Mouse (Mus musculus) forebrain, embryonic 15.5 days (tissue): ENCODE data around the gene Mpv17l2. TPM values are rescaled to one million over a fixed set of nuclear protein-coding genes. Genes with fewer than 3 reads are reported as not detected.

ENCODE experiments used
- ATAC-seq: fragments of 200-750 bp; cut with Nextera tagmentation; replicated peaks from 2 replicates; pipeline ENCODE4 v1.8.0; 2017; ENCODE audit warnings: mild to moderate bottlenecking, moderate TSS enrichment, moderate library complexity
- H3K27ac ChIP-seq: fragments of 300-500 bp; sonication (generic); replicated peaks from 2 replicates; pipeline ENCODE4 v1.5.1; 2015; ENCODE audit warnings: mild to moderate bottlenecking, inconsistent platforms
- H3K27me3 ChIP-seq: fragments of 300-500 bp; sonication (generic); 2 replicates; pipeline ENCODE4 v1.6.1; 2015; ENCODE audit warnings: inconsistent platforms
- H3K36me3 ChIP-seq: fragments of 300-500 bp; sonication (generic); 2 replicates; pipeline ENCODE4 v1.6.1; 2015; ENCODE audit warnings: mild to moderate bottlenecking, inconsistent platforms
- H3K4me1 ChIP-seq: fragments of 300-500 bp; sonication (generic); 2 replicates; pipeline ENCODE4 v1.6.1; 2015; ENCODE audit warnings: inconsistent platforms
- H3K4me2 ChIP-seq: fragments of 300-500 bp; sonication (generic); replicated peaks from 2 replicates; pipeline ENCODE4 v1.6.1; 2015; ENCODE audit warnings: mild to moderate bottlenecking, inconsistent platforms
- H3K4me3 ChIP-seq: fragments of 300-500 bp; sonication (generic); 2 replicates; pipeline ENCODE4 v1.5.1; 2015; ENCODE audit warnings: mild to moderate bottlenecking, inconsistent platforms
- H3K9ac ChIP-seq: fragments of 300-500 bp; sonication (generic); replicated peaks from 2 replicates; pipeline ENCODE4 v1.6.1; 2015; ENCODE audit warnings: mild to moderate bottlenecking, inconsistent platforms
- H3K9me3 ChIP-seq: fragments of 300-500 bp; sonication (generic); 2 replicates; pipeline ENCODE4 v1.6.1; 2016; ENCODE audit warnings: inconsistent platforms
- WGBS: fragments of 180-500 bp; shearing (Covaris S2); methylation state at CpG from one replicate; pipeline ENCODE4 v1.1.7; 2015; ENCODE audit warnings: mixed read lengths; 5-methylcytosine and 5-hydroxymethylcytosine counted together
- polyA plus RNA-seq: library from polyadenylated mRNA; unstranded; fragments of >200 nt; fragmentation: Nextera tagmentation; extraction: Ambion mirVana; gene quantifications from 2 replicates; pipeline ENCODE4 v1.2.1, GENCODE M21; 2015

Mpv17l2 gene
- polyA plus RNA-seq, 1 experiment from 2014 or later: 51.5 TPM

DNA sequence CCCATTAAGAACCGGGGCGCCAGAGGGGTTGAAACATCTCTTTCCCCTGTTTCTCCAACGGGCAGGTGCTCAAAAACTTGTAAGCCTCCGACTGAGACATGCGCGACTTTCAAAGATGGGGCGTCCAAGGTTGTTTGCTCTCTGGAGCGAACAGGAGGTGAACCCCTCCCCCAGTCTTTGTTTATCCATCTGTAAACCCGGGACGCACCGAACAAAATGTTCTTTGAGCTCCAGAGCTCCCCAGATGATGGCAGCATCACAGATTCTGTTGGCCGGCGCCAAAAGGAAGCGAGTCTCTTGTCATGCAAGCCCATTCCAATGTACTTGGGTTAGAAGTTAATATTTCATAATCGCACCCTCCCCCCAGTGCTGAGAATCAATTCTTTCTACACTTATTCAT is 37.5 kb upstream of the Mpv17l2 start:
- no peaks in the 10 kb centered on the region for H3K36me3 ChIP-seq
- peak overlapping the region; percentile 92 for H3K4me2 ChIP-seq
- no peak overlapping the region for H3K27ac ChIP-seq
- H3K4me1 ChIP-seq: peaks cover 32% of the 10 kb centered on the region
- no peaks in the 10 kb centered on the region for H3K9me3 ChIP-seq
- H3K4me3 ChIP-seq: peak overlapping the region; percentile 63
- no peak for ATAC-seq
- peaks cover 22% of the 10 kb centered on the region; the same call in 1 of the 2 replicates for H3K27me3 ChIP-seq
- H3K9ac ChIP-seq: peak overlapping the region; percentile 67; the same call in 1 of the 2 replicates
- 10% methylated on average over 15 of the region's 15 CpGs for WGBS

DNA sequence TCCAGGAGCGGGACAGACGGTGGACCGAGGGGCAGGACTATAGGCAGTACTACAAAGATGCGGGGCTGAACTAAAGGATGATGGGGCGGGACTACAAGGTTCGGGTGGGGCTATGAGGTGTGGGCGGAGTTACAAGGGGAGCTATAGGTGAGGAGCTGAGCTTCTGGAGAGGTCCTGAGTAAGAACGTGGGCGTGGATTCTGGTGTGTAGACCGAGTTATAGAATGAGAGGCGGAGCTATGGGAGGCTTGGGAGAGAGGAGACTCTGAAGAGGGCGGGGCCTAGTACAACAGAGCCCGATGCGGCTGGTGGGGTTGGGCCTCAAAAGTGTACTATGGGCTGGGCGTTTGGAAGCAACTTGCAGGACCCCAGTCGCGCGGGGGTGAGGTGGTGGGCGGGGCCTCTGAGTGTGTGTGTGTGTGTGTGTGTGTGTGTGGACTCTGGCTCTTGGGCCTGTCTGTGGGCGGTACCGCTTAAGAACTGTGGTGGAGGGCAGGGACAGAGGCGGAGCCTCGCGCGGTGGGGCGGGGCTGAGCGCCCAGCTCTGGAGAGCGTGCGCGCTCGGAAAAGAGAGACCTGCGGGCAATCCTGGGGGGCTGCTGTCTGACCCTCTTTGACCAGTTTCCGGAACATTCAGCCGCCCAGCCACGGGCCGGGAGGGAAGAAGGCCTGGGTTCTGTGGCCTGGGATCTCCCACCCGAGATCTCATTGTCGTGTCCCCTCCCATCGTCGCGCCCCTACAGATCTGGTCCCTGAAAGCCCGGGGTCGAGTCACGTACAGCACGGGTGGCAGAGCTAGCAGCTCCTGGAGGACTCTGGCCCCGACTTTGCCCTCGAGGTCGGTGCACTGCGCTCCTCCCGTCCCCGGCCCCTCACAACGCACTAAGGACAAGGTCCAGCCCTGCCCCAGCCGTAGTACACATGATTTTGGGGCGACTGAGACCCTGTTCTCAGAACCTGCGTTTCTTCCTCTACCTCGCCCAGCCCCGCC is 36.6 kb upstream of the Mpv17l2 start:
- WGBS: under 1% methylated on average over 57 of the region's 57 CpGs
- Histone ChIP-seq H3K9me3 (no peaks in the 10 kb centered on the region), H3K4me1 (peaks cover 40% of the 10 kb centered on the region), H3K36me3 (no peaks in the 10 kb centered on the region), H3K4me3 (peak overlapping the region; percentile 63), H3K27ac (peak overlapping the region; percentile 62), H3K27me3 (peaks cover 20% of the 10 kb centered on the region; the same call in 1 of the 2 replicates), H3K9ac (peak overlapping the region; percentile 67), H3K4me2 (peak overlapping the region; percentile 92)
- peak; percentile 86 for ATAC-seq

DNA sequence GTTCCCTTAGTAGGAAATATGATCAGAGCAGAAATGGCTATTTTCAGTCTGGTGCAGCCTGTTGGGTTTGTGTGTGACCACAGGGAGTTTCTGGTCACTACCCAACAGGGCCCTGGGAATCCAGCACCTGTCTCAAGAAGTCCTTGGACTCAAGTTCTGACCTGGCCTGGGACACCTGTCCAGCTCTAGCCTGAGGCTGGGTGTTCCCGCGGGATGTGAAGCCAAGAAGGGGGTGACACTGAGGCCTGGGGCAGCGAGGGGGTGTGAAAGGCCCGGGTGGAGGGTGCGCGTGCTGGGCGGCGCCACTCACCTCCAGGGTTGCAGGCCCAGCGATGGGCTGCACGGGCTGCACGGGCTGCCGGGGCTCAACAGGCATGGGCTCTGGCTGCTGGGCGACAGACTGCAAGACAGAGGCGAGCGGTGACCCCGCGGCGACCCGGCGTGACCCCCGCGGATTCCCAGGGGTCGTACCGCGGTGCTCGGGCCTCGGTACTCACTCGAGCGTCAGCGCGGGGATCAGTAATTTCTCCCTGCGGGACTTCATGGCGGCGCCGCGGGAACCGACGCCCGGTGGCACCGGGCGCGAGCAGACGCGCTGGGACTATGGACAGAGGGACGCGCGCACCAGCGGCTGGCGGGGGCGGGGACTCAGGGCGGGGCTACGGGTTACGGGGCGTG is 35.8 kb upstream of the Mpv17l2 start:
- Histone ChIP-seq H3K36me3 (no peaks in the 10 kb centered on the region), H3K27me3 (peaks cover 17% of the 10 kb centered on the region; the same call in 1 of the 2 replicates), H3K4me3 (peak overlapping the region; percentile 63), H3K4me1 (peaks cover 46% of the 10 kb centered on the region), H3K4me2 (peak overlapping the region; percentile 92), H3K9ac (peak overlapping the region; percentile 67), H3K27ac (peak overlapping the region; percentile 62), H3K9me3 (no peaks in the 10 kb centered on the region)
- peak; percentile 2; the same call in 1 of the 2 replicates for ATAC-seq
- WGBS: under 1% methylated on average over 54 of the region's 54 CpGs

DNA sequence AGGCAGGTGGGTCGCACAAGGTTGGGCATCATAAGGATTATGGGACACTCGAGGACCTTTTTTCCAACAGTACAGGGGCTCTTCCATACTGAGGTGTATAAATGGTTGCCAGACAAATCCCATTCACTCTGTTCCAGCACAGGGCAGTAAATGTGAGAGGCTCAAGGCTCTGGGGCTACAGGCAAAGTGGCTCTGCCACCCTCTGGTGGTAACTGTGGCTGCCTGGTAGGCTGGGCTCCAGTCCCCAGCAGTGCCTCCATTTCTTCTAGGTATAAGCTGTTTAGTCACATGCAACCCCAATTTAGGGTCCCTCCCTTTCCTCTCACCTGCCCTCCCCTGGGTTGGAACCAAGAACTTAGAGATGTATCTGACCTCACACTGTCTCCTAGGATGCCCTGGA is 34.6 kb upstream of the Mpv17l2 start:
- no peaks in the 10 kb centered on the region for H3K9me3 ChIP-seq
- H3K4me2 ChIP-seq: no peak overlapping the region
- H3K4me3 ChIP-seq: no peak overlapping the region
- no peak overlapping the region for H3K9ac ChIP-seq
- peaks cover 17% of the 10 kb centered on the region; the same call in 1 of the 2 replicates for H3K27me3 ChIP-seq
- no peak overlapping the region for H3K27ac ChIP-seq
- 80% methylated on average over 2 of the region's 2 CpGs for WGBS
- H3K4me1 ChIP-seq: peaks cover 49% of the 10 kb centered on the region
- no peak for ATAC-seq
- H3K36me3 ChIP-seq: no peaks in the 10 kb centered on the region

DNA sequence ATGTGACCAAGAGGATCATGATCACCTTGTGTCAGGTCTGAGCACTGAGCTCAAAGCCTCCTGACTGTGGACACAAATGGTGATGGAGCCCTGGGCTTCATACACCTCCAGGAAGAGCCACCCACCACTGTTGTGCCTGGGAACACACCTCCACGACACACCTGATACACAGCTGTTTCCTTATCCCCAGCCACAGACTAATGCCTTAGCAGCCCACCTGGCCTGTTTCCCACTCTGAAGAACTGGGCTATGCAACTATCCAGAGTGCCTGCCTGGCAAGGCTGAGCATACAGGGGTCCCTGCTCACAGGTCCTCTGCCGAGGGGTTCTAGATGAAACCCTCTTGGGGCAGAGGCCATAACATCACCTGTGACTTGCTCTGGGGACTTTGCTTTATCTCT is 33.5 kb upstream of the Mpv17l2 start:
- H3K9me3 ChIP-seq: no peaks in the 10 kb centered on the region
- H3K9ac ChIP-seq: no peak overlapping the region
- H3K36me3 ChIP-seq: no peaks in the 10 kb centered on the region
- peaks cover 49% of the 10 kb centered on the region for H3K4me1 ChIP-seq
- H3K4me2 ChIP-seq: no peak overlapping the region
- ATAC-seq: no peak
- 90% methylated on average over 2 of the region's 2 CpGs for WGBS
- H3K27me3 ChIP-seq: peaks cover 7% of the 10 kb centered on the region; the same call in 1 of the 2 replicates
- H3K4me3 ChIP-seq: no peak overlapping the region
- no peak overlapping the region for H3K27ac ChIP-seq

DNA sequence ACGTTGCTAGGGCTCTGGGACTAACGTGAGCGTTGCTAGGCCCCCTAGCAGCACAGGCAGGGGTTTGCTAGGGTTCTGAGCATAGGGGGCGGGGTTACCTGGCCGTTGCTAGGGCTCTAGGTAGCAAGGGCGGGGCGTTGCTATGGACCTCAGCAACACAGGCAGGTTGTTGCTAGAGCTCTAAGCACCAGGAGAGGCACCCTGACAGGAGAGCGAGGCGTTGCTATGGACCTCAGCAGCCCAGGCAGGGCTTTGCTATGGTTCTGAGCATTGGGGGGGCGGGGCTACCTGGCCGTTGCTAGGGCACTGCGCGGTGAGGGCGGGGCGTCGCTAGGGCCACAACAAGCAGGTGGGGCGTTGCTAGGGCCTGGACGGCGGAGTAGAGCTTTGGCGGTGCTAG is 32.0 kb upstream of the Mpv17l2 start:
- Histone ChIP-seq H3K27me3 (no peaks in the 10 kb centered on the region), H3K9ac (peak overlapping the region; percentile 81), H3K4me2 (peak overlapping the region; percentile 58), H3K4me1 (peaks cover 40% of the 10 kb centered on the region), H3K9me3 (no peaks in the 10 kb centered on the region), H3K36me3 (peaks cover 11% of the 10 kb centered on the region), H3K27ac (peak overlapping the region; percentile 88), H3K4me3 (peak overlapping the region; percentile 62)
- 0% methylated on average over 20 of the region's 20 CpGs for WGBS
- ATAC-seq: no peak; the same call in none of the 2 replicates

DNA sequence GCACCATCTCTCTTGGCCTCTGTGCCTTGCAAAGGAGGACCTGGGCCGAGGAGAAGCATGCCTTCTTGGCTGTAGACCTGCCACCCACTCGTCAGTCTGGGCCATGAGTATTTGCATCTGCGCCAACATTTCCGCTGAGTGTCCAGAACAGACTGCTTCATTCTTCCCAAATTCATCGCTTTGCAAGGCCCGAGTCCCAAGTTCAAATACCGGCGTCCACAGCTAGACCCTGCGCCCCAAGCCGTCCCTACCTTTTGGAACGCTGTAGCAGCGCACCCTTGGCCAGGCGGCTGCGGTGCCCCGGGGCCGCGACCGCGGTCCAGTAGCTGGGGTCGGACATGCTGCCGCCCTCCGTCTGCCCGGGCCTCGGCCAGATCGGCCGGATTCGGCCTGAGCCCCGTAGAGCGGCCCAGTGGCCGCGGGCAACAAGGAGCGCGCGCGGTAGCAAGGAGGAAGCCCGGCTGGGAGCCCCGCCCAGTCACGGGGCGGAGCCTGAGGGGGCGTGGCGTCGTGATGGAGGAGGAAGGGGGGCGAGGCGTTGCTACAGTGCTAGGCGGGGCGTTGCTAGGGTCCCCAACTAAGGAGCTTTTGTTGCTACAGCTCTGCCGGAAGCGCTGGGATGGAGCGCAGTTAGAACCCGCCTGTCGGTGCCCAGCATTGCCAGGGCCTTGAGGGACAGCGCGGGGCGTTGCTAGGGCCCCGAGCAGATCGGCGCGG is 31.4 kb upstream of the Mpv17l2 start:
- Histone ChIP-seq H3K27me3 (no peaks in the 10 kb centered on the region), H3K36me3 (peaks cover 15% of the 10 kb centered on the region), H3K4me3 (peak overlapping the region; percentile 62), H3K4me1 (peaks cover 38% of the 10 kb centered on the region), H3K27ac (peak overlapping the region; percentile 88), H3K9me3 (no peaks in the 10 kb centered on the region), H3K9ac (peak overlapping the region; percentile 81), H3K4me2 (peak overlapping the region; percentile 58)
- 6% methylated on average over 58 of the region's 58 CpGs for WGBS
- ATAC-seq: peak; percentile 85

DNA sequence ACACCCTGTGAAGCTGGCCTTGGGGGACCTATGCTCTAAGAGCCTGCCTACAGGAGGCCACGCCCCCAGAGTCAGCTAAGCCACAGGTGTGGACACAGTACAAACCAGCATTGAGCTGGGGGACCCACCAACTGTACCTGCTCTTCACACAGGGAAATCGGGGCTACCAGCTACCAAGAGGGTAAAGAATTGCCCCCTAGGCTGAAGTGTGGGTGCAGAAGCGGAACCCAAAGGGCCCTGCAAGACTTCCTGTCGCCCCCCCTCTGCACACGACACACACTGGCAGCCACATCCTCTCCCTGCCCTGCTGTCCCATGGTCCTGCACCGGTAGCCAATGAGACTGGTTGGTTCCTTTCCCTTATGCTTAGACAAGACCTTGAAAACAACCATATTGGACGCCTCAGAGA is 30.6 kb upstream of the Mpv17l2 start:
- 83% methylated on average over 7 of the region's 7 CpGs for WGBS
- H3K27ac ChIP-seq: no peak overlapping the region
- peak overlapping the region; percentile 58 for H3K4me2 ChIP-seq
- peaks cover 24% of the 10 kb centered on the region for H3K36me3 ChIP-seq
- H3K27me3 ChIP-seq: no peaks in the 10 kb centered on the region
- H3K4me3 ChIP-seq: peak overlapping the region; percentile 62
- no peaks in the 10 kb centered on the region for H3K9me3 ChIP-seq
- H3K4me1 ChIP-seq: peaks cover 33% of the 10 kb centered on the region
- H3K9ac ChIP-seq: no peak overlapping the region
- no peak for ATAC-seq

DNA sequence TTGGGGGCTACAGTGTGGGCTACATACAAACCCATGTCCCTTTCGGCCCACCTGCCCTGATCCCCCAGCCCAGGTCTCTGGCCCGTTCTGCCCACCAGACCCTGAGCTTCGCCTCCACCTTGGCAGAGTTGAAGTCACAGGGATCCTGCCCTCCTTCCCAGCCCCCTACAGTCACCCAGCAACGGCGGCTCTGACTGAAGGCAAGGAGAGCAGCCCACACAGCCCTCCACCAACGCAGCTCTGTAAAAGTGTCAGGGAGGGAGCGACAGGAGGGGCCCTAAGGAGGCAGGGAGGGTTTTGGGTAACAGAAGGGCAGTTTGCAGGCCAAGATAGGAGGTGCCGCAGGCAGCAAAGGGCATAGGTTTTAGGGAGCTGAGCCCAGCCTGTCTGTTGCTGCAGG is 30.1 kb upstream of the Mpv17l2 start:
- no peaks in the 10 kb centered on the region for H3K9me3 ChIP-seq
- peak overlapping the region; percentile 12 for H3K9ac ChIP-seq
- H3K4me3 ChIP-seq: peak overlapping the region; percentile 62; the same call in 1 of the 2 replicates
- peaks cover 28% of the 10 kb centered on the region for H3K36me3 ChIP-seq
- no peak overlapping the region for H3K27ac ChIP-seq
- no peak for ATAC-seq
- no peaks in the 10 kb centered on the region for H3K27me3 ChIP-seq
- H3K4me1 ChIP-seq: peaks cover 32% of the 10 kb centered on the region
- 69% methylated on average over 8 of the region's 8 CpGs for WGBS
- peak overlapping the region; percentile 58 for H3K4me2 ChIP-seq

DNA sequence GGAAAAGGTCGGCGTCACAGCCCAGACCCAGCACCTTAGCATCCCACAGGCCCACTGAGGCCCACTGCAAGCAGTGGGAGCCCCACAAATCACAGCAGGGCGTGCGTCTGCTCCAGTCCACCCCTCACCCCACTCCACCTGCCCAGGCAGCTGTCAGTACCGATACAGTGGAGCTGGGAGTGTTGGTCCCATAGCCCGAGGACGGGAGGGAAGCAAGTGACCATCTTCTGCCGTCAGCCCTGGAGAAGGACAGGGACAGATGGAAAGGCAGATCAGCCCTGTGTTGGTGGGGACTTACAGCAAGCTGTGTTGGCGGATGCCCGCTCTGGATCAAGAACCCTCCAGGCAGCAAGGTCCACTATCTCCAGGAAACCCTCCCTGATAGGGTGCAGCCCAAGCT is 28.3 kb upstream of the Mpv17l2 start:
- H3K4me1 ChIP-seq: peaks cover 32% of the 10 kb centered on the region
- ATAC-seq: no peak
- no peak overlapping the region for H3K4me3 ChIP-seq
- H3K4me2 ChIP-seq: no peak overlapping the region
- H3K27me3 ChIP-seq: no peaks in the 10 kb centered on the region
- WGBS: 85% methylated on average over 10 of the region's 10 CpGs
- peaks cover 44% of the 10 kb centered on the region for H3K36me3 ChIP-seq
- 0 out of 2 replicates have a peak overlapping the region, but pooled peaks have one; percentile 3 for H3K9ac ChIP-seq
- H3K9me3 ChIP-seq: no peaks in the 10 kb centered on the region
- H3K27ac ChIP-seq: no peak overlapping the region

DNA sequence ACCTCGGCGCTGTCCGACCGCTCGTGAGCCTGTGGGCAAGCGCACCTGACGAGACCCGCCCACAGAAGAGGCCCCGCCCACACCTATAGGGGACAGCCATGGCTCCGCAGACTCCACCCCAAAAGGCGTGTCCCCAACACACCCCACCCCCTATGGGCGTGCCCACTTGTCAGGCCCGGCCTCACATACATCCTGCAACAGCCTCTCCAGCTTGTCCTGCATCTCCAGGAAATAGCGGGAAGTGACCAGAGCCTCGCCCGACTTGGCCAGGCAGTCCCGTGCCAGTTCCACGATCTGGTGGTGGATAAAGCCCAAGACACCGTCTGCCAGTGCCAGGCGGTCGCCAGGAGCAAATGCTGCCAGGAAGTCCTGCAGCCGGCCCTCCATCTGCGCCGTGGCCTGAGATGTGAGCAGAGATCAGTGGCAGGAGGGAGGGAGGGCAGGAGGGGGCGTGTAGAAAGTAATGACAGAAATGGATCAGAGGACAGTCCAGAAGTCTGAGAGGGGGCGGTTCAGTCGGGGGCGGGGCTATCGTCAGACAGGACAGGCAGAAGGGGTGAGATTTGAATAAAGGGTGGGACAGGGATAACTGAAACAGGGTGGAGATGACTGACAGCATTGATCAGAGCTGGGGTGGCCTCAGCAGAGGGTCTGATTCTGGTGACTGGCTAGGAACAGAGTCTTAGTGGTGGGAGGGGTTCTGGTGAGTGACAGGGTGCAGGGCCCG is 27.4 kb upstream of the Mpv17l2 start:
- Histone ChIP-seq H3K4me2 (no peak overlapping the region), H3K27me3 (no peaks in the 10 kb centered on the region), H3K9ac (no peak overlapping the region), H3K9me3 (no peaks in the 10 kb centered on the region), H3K4me1 (peaks cover 24% of the 10 kb centered on the region), H3K36me3 (peaks cover 53% of the 10 kb centered on the region), H3K27ac (no peak overlapping the region), H3K4me3 (no peak overlapping the region)
- no peak for ATAC-seq
- WGBS: 24% methylated on average over 30 of the region's 30 CpGs
